Mouse (Mus musculus) kidney, adult 9 months (tissue): ENCODE data around the gene Cwc22.
"Not testable (repeated sequence)": the region's sequence is repeated elsewhere in the genome, so short reads cannot be mapped to it uniquely, and the experiment has no call there.

ENCODE experiments used
- DNase-seq: peaks from one replicate; pipeline ENCODE4 v3.0.0; 2022

Gene Cwc22

GRCm38 (mm10) chr2:77895906-77896570 lies 50.1 kb downstream of the Cwc22 start:
- DNase-seq: not testable (repeated sequence)

- no peak for DNase-seq
These were observed 51.3 kb downstream of the Cwc22 start for GRCm38 (mm10) chr2:77894896-77895295.

GRCm38 (mm10) chr2:77893505-77893904 lies 52.7 kb downstream of the Cwc22 start:
- no peak for DNase-seq

GRCm38 (mm10) chr2:77892573-77892972 lies 53.6 kb downstream of the Cwc22 start:
- DNase-seq: no peak

- DNase-seq: no peak
These were observed 55.2 kb downstream of the Cwc22 start for GRCm38 (mm10) chr2:77890836-77891438.

- DNase-seq: no peak
These were observed 56.2 kb downstream of the Cwc22 start for GRCm38 (mm10) chr2:77889949-77890348.

- DNase-seq: no peak
These were observed 56.8 kb downstream of the Cwc22 start for GRCm38 (mm10) chr2:77889401-77889800.

- no peak for DNase-seq
These were observed 57.3 kb downstream of the Cwc22 start for GRCm38 (mm10) chr2:77888826-77889225.

- DNase-seq: no peak
These were observed 58.1 kb downstream of the Cwc22 start for GRCm38 (mm10) chr2:77888056-77888455.

- DNase-seq: no peak
These were observed 59.0 kb downstream of the Cwc22 start for GRCm38 (mm10) chr2:77887166-77887565.

- DNase-seq: no peak
These were observed 60.6 kb downstream of the Cwc22 start for GRCm38 (mm10) chr2:77885491-77886130.

- no peak for DNase-seq
These were observed 61.1 kb downstream of the Cwc22 start for GRCm38 (mm10) chr2:77885036-77885435.

GRCm38 (mm10) chr2:77884491-77884890 lies 61.7 kb downstream of the Cwc22 start:
- DNase-seq: no peak

- no peak for DNase-seq
These were observed 63.2 kb downstream of the Cwc22 start for GRCm38 (mm10) chr2:77882961-77883360.

GRCm38 (mm10) chr2:77881301-77882199 lies 64.6 kb downstream of the Cwc22 start:
- DNase-seq: no peak

GRCm38 (mm10) chr2:77880351-77880750 lies 65.8 kb downstream of the Cwc22 start:
- DNase-seq: no peak

GRCm38 (mm10) chr2:77879736-77880135 lies 66.4 kb downstream of the Cwc22 start:
- DNase-seq: no peak

- no peak for DNase-seq
These were observed 68.9 kb downstream of the Cwc22 start for GRCm38 (mm10) chr2:77877156-77877855.

- no peak for DNase-seq
These were observed 69.8 kb downstream of the Cwc22 start for GRCm38 (mm10) chr2:77876331-77876730.

GRCm38 (mm10) chr2:77875516-77875915 lies 70.7 kb downstream of the Cwc22 start:
- no peak for DNase-seq

GRCm38 (mm10) chr2:77874678-77875077 lies 71.5 kb downstream of the Cwc22 start:
- no peak for DNase-seq

GRCm38 (mm10) chr2:77873806-77874205 lies 72.4 kb downstream of the Cwc22 start:
- no peak for DNase-seq

- no peak for DNase-seq
These were observed 73.5 kb downstream of the Cwc22 start for GRCm38 (mm10) chr2:77872676-77873075.
